Mouse (Mus musculus) heart, adult 9 months (tissue): ENCODE measurements at regions not wholly inside any gene's neighbourhood (a gene's known extent, or its start where the extent isn't known, plus 50 kb on each side); places are given as distances from the start of the nearest gene placed in this dataset.

Experiments
- DNase-seq, 2 experiments: peaks; one replicate each; pipeline ENCODE4 v3.0.0; 2022; ENCODE audit warnings: low spot score in 2 of 2

DNA sequence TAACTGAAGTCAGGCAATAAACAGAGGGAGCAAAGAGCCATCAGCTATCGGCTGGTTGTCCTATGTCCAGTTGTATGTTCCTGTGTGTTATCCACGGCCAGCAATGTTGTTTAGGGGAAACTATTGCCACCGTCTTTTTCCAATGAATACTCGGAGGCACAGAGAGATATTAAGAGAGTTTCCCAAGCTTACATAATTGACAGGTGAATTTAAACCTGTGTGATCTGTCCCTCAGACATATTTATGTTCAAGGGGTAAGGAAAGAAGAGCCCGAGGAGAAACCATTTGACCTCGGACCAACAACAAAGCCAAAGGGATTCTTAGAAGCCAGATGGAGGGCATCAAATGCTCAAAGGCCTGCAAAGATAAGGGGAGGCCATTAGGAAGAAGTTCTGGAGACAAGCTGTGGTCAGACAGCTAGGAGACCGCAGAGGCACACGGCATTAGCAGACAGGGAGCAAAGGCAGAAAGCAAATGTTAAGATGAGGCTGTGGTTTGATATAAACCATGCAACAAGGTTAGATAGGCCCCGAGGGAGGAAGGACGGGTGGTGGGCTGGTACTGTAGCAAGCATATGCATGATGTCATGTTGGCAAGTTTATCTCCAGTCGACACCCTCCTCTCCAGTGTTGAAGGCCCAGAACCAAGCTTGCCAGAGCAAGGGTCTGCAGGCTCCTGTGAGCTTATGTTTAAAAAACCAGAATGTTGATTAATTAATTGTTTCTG, 82.1 kb upstream of the Cpsf6 start:
- no peak for DNase-seq

DNA sequence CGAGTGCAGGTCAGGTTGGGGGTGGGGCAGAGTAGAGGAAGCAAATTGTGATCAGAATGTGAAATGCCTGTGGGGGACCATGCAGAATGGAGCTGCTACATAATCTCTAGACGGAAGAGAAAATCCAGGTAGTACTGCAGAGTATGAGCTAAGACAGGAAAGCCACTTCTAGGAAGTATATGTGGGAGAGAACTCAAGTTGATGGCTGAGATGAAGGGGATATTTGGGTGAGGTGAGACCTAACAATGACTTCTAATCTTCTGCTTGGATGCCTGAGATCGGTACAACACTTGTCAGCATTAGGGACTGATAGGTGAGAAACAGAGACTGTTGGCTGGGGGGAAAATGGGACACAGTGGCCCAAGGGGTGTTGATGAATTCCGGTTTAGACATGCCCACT, 81.4 kb upstream of the Cpsf6 start:
- no peak for DNase-seq

DNA sequence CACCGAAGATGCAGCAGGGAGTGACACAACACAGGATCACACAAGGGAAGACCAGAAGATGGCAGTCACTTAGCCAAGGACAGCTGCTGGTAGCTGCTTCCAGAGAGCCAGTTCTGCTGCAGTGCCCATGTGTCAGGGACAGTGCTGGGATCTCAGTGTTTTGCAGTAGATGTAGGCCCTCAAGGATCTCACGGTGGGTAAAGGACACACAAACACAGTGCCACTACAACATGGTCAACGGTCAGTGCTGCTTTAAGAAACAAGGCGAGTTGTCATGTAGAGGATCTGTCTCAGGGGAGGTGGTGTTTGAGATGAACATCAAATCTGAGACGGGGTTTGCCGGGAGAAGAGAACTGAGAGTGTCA, 80.5 kb upstream of the Cpsf6 start:
- DNase-seq = no peak

DNA sequence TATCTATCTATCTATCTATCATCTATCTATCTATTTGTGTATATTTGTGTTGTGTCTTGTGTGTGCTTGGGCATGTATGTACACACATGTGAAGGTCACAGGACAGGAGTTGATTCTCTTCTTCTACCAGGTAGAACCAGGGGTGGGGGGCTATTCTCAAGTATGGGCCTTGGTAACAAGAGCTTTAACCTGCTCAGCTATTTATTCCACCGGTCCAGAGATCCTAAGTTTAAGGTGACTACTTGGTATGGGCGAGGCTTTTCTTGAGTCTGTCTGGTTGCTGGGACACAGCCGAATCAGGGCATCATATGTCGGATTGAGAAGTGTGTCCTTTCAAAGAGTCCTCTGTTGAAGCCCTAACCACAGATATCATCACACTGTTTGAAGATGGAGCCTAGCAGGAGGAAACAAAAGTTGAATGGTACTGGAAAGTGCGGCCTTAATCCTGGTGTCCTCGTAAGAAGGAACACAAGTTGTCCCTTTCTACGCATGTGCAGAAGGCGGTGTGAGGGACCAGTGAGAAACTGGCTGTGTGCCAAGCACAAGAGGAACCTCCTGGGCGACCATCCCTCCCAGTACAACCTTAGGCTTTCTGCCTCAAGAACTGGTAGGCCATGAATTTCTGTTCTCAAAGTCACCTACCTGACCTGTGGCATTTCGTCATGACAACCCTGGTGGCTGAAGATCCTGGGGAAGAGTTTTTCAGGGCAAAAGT, 80.0 kb upstream of the Cpsf6 start:
- no peak for DNase-seq

DNA sequence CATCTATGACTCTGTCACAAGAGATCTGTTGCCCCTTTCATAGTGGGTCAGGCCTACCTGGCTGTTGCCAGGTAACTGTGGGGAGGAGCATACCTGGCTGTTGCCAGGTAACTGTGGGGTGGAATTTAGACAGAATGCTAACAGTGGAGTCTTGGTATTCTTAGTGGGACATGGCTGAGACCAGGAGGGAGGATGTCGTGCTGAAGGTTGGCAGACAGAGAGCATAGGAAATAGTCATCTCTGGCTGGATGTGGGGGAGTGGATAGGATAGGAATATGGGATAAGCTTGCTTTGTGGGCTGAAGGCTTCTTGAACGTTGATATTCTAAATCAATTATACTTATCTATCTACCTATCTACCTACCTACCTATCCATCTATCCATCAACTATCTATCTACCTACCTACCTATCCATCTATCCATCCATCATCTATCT, 79.2 kb upstream of the Cpsf6 start:
- DNase-seq = no peak

DNA sequence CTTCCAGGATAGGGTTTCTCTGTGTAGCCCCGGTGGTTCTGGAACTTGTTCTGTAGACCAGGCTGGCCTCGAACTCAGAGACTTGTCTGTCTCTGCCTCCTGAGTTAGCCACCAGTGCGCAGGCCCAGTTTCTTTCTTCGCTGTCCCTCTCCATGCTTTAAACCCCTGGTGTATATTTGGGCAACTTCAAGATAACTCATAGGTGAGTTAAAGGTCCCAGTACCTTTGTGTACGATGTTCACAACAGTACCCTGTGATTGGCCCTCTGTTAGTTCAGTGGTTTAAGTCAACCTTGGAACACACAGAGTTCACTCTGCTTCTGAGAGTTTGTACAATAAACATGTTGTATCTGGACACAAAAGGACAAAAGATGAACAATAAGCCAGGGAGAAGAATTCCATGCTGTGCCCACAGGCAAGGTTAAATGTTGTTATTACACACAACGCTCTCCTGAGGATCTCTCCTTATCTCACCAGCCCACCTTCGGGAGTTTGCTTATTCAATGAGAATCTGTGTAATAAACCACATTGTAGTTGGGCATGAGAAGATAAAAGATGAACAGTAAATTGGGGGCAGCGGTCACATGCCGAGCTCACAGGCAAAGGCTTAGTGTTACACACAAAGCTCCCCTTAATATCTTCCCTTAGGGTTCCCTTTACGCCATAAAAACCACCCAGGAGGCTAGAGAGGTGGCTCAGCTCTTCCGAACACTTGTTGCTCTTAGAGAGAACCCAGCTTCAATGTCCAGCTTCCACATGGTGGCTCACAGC, 78.6 kb upstream of the Cpsf6 start:
- no peak for DNase-seq

DNA sequence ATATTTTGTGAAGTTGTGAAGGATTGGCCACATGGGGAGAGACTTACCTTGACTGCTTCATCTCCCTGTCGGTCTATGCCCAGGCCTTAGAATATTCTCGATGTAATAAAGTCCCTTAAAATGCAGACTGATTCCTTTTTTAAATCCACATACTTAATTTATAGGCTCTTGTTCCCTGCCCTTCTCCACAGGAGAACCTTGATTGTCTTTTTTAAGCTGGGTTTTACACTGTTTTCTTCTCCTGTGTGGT, 77.8 kb upstream of the Cpsf6 start:
- no peak for DNase-seq

DNA sequence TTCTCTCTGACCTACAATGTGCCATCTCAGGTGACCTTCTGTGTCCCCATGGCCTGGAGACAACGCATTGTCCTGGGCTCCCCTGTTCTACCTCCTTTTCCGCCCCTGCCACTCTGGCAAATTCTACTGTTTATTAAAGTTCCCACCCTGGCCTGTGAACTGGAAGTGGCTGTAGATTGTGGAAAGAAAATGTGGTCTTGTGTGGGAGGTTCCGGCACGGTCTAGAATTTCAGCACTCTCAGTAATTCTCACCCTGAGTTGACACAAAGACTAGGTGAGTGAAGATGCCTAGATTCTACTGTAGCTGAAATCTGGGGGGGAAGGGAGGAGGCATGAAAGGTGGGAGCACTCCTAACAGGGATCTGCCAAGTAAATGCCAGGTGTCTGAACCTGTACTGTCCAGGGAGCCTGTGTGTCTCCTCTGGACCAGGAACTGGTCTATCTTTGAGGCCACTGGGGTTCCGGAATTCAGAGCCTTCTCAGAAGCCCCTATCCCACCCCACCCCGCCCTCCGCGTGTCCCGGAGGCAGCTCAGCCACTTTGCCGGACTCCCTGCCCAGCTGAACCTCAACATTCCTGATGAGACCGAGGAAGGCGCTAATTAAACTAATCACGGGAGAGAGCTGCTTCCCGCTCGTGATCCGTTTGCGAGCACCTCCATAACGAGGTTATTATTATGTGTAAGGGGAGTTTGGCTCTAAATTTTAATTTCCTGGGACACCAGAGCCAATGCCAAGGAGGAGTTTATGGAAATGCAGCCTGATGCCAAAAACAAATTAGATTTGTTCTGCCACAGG, 77.3 kb upstream of the Cpsf6 start:
- no peak for DNase-seq

DNA sequence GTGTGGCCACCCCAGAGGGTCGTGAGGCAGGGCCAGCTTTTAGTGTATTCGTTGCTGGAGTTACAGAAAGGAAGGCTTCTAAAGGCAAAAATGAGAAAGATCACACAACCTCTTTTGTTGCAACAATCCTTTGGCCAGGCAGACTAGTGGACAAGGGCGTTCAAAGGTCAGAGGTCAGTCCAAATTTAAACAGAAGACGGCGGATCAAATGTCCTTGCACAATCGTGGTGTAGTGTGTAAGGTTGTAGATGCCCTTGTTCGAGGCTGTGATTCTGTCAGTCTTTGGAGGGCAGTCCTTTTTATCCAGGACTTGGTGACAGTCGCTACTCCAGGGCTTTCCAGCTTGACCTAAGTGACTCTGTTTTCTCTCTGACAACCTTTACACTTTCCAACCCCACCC, 76.6 kb upstream of the Cpsf6 start:
- DNase-seq = no peak

DNA sequence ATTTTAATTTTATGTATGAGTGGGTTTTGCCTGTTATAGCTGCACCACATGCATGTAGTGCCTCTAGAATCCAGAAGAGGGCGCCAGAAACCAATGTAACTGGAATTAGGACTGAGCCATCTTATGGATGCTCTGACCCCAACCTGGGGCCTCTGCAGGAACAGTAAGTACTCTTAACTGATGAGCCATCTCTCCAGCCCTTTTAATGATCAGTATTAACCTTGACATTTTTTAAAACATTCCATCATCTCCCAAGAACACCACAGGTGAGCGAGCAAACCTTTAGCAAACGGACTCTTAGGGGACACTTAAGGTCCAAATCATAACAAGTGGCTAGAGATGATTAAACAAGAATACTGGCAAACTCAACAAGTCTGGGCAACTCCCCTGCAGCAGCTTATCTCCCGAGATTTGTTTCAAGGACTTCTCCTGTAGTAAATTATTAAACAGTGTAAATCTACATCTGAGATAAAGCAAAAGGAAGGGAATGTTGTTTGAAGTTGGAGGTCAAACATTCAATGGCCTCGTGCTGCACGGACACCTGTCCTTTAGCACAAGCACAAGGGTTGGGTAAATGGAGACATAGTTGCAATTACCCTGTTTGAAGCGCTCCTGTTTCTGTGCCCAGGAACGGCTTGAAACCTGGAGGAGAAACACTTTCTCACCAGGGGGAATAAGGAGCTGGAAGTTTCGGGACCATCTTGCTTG, 75.9 kb upstream of the Cpsf6 start:
- peak in 1 of 2 experiments; percentile 26 for DNase-seq

DNA sequence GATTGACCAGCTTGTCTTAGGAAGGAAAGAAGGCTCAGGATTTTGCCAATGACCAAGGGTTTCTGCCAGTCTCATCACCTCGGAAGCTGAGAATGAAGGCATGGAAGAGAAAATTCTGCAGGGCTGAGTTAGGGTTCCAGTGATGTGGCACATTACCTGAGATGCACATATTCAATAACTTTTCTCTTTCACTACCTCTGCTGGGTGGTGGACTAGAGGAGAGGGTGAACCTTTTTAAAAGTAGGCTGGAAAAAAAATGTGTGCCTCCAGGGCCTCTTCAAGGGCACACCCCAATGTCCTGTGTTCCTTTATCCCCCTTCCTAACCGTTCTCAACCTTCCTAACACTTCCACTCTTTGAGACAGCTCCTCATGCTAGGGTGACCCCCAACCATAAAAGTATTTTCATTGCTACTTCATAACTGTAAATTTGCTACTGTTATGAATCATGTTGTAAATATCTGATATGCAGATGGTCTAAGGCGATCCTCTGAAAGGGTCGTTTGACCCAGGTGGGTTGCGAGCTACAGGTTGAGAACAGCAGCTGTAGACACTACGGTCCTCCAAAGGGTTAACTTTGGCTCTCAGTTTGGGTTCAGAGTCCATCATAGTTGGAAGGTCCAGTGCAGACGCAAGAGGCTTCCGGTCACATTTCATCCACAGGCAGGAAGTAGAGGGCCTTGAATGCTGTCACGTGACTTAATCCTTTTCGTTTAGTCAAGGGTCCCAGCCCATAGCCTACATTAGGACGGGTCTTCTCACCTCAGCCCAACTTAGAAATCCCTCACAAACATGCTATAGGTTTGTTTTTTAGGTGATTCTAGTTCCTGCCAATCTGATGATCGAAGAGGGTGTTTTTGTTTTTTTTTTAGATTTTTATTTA, 75.1 kb upstream of the Cpsf6 start:
- no peak for DNase-seq

DNA sequence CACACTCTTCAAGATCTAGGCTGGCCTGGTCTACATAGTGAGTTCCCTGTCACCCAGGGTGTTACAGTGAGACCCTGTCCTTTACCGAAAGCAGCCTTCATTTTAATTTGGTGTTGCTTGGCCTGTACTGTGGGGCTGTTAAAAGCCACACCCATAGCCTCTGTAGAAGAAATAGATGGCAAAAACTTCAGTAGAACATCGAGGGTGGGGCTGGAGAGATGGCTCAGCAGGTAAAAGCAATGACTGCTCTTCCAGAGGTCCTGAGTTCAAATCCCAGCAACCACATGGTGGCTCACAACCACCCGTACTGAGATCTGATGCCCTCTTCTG, 74.3 kb upstream of the Cpsf6 start:
- no peak for DNase-seq

DNA sequence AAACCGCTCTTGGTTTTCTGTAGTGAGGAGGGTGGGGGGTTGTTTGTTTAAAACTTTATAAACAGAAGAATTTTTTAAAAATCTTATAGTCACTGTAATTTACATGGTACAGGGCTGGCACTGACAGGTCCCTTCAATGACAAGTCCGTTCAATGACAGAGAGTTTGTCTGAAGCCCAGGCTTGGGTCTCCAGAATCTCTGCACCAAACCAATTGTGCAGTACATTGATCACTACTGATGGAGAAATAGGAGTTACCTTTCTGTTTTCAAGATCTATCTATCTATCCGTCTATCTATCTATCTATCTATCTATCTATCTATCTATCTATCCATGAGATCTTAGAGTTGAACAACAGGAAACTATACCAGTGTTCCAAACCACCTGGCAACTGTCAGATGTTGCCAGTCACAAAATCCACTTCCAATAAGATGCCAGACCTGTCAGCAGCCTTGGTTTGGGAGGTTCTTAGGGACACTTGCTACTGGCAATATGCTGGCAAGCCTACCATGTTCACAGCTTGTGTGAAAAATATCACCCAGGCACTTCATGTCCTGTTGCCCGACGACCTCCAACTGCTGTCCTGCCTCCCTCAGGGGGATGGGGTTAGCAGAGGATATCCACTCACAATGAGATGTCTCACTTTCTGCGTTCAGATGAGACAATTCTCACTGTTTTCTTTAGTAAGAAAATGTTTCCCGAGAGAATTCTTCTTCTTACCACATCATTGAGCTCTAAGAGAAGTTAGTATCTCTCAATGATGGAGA, 73.8 kb upstream of the Cpsf6 start:
- no peak for DNase-seq

DNA sequence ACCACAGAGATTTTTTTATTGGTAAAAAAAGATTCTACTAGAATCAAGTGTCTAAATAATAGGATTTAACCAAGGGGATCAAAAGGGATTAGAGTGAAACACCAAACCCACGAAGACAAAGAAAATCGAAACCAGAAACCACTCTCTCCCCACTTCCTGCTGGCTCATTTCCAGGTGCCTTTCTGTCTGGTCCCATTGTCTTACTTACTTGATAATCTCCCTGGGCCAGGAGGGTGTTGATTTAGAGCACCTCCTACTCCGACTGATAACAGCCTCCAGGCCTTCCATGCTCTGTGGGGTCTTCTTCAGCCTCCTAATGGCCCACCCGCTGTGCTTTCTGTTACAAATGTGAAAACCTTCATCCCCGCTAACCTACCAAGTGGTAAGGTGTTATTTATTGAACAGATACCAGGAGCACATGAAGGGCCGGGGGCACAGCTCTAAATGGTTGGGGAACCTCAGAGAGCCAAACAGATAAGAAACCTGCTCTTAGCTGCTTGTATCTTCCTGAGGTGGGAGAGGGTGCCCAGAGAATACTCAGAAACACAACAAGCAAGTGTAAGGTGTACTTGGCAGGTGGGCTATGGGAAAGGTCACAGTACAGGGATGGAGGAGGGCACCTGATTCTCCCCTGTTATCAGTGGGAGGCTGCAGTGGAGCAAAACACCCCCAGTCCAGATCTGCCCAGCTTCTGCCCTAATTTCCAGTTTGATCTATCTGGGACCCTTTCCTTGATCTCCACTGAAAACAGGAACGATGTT, 72.6 kb upstream of the Cpsf6 start:
- DNase-seq = peak; percentile 55 to 62

DNA sequence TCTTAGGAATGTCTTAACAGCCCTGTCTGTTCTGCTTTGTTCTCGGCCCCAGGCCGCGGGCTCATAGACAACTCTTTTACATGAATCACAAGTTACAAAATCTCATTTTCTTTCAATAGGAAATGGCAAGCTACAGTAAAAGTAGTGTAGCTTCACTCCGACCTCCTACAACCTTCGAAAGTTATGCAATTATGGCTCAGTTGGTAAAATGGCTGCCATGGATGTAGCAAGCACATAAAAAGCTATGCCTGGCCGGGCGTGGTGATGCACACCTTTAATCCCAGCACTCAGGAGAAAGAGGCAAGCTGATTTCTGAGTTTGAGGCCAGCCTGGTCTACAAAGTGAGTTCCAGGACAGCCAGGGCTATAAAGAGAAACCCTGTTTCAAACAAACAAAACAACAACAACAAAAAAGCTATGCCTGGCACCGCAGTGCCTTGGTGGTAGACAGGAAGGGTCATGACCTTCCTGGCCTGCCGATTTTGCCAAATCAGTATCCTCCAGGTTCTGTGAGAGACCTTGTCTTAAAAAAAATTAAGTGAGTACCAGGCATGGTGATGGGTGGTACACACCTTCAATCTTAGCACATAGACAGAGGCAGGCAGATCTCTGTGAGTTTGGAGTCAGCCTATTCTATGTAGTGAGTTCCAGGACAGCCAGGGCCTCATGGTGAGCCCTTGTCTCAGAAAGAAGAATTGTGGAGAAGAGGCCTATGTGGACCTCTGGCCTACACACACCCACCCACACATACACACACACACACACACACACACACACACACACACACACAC, 71.8 kb upstream of the Cpsf6 start:
- no peak for DNase-seq

DNA sequence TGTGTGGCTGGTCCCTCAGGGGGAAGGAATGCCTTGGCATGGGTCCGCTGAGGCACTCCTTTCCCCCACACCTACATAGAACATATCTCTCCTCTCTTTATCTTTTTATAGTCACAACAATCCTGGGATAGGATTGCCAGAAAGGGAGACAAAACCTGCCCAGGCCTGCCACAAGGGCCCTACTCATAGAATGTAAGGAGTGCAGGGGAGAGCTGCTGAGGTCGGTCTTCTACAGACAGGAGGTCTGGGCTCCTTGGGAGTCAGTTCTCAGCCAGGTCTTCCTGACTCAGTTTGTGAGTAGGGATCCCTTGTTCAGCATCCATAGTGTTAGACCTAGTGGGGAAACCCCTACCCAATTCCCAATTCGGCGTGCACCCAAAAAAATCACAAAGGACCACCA, 70.8 kb upstream of the Cpsf6 start:
- DNase-seq = no peak

DNA sequence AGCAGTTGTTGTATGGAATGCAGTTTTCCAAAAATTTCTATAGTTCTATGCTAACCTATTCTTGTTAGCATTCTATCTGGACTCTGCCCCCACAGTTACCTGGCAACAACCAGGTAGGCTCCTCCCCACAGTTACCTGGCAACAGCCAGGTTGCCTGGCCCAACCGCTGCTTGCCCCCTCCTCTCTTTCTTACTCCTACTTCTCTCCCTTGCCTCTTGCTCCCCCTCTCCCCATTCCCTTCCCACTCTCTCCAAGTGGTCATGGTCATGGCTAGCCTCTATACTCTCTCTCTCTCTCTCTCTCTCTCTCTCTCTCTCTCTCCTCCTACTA, 70.4 kb upstream of the Cpsf6 start:
- no peak for DNase-seq

DNA sequence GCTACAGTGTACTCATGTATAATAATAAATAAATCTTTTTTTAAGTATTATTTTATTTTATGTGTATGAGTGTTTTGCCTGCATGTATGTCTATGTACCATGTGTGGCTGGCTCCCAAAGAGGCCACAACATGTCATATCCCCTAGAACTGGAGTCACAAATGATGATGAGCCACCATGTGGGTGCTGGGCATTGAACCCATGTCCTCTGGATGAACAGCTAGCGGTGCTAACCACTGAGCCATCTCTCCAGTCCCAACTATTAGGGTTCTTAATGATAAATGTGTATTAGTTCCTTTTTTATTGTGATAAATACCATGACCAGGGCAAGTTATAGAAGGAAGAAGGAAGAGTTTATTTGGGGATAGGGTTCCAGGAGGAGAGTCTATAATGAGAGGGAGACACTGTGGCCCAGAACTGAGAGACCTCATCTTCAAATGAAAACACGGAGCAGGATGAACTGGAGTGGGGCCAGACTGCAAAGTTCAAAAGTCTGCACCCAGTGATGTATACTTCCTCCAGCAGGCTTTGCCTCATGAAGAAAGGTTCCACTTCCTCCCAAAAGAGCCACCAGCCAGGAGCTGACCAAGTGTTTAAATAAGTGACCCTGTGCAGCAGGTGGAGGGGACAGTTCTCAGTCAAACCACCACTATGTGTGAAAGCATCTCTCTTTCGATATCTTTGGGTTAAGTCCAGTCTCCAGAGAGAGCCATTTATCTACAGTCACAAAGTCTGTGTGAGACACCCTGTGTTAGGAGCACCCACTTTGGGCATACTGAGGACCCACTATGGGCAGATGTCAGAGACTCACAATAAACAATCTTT, 69.8 kb upstream of the Cpsf6 start:
- no peak for DNase-seq
